Mouse (Mus musculus): ENCODE data around the gene Gfm1. TPM values are rescaled to one million over a fixed set of nuclear protein-coding genes. Genes with fewer than 3 reads are reported as not detected.

Gfm1 gene
- 28.5 and 28.7 TPM in 2 replicates for polyA plus RNA-seq (2012; rRNA removed)

DNA sequence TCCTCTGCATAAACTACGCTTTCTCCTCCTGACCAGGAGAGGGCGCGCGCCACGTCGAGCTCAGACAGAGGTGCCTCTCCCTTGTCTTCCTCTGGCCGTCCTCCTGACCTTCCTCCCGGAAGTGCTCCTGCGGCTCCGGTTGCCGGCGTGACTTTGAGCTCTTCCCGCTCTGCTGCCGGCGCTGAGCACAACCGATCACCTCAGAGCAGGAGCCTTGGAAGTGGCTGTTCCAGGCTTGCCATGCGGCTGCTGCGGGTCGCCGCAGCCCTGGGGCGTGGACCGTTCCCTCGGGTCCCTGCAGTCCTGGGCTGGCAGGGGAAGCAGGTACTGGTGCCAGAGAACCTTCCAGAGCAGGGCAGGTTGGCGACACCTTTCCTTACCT, at the start of gene Gfm1:
Gene Gfm1, plus strand, starts transcription at position 98 of the 382 bp plus-strand sequence.

GRCm38 (mm10) chr3:67463450-67464372, 33.8 kb downstream of the Gfm1 start, which contains the start of gene Lxn:
Lxn (minus strand) TSS chr3:67463926.

DNA sequence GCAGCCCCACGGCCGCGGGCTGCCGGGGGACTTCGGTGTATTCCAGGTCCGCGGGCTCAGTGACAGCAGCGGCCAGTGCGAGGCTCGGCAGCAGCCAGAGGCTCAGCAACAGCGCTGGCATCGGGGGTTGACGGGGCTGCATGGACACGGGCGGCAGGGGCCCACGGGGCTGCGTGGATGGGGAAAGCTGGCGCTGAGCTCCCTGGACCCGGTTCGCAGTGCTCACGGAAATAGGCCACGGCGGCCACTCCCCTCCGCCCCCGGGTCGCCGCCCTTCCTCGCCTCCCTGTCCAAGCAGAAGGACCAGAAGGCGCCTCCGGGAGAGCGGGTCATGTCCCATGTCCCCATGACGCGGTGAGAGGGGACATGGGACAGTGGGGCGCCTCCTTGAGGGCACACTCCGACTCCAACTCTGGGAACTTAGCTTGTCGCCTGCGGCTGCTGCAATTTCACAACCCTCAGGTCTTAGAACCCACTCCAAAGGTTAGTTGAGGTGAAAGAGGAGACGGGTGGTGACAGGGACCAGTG, 85.4 kb downstream of the Gfm1 start, which contains the start of gene Rarres1:
Gene Rarres1, minus strand, starts transcription at position 250 of the 528 bp plus-strand sequence.

Other genes starting within 250 kb of the Gfm1 start
- 14.2 and 14.4 TPM in 2 replicates for gene Mlf1, start 56.0 kb upstream of the Gfm1 start, polyA plus RNA-seq (2012; rRNA removed)
- gene Gm17402, start 54.9 kb upstream of the Gfm1 start, polyA plus RNA-seq (2012; rRNA removed), result not detected in 2 replicates
- gene Lxn, start 33.8 kb downstream of the Gfm1 start, polyA plus RNA-seq (2012; rRNA removed), result 73.6 and 83.4 TPM in 2 replicates
- 1.0 and 1.3 TPM in 2 replicates for gene Rarres1, start 85.4 kb downstream of the Gfm1 start, polyA plus RNA-seq (2012; rRNA removed)
- 29.7 and 31.7 TPM in 2 replicates for gene Mfsd1, start 152.6 kb downstream of the Gfm1 start, polyA plus RNA-seq (2012; rRNA removed)

Measured in central nervous system, embryonic 14 days (tissue).